Mouse (Mus musculus) ES-Bruce4 (cell line): Measurements from ENCODE around the gene Crebrf. TPM values are rescaled to one million over a fixed set of nuclear protein-coding genes. Genes with fewer than 3 reads are reported as not detected.

Source experiments
- H3K27ac ChIP-seq: 2 replicates; pipeline ENCODE4 v1.5.1; 2012; ENCODE audit warnings: low read length, inconsistent platforms; ENCODE audit not compliant: insufficient read depth
- H3K27me3 ChIP-seq: 2 replicates; pipeline ENCODE4 v1.6.1; 2012; ENCODE audit warnings: mild to moderate bottlenecking, low read length, inconsistent platforms; ENCODE audit not compliant: control insufficient read depth, poor library complexity, insufficient read depth, severe bottlenecking
- H3K36me3 ChIP-seq: 2 replicates; pipeline ENCODE4 v1.6.1; 2012; ENCODE audit warnings: inconsistent platforms, mild to moderate bottlenecking, low read length, moderate library complexity; ENCODE audit not compliant: control insufficient read depth, poor library complexity, insufficient read depth, severe bottlenecking
- H3K4me1 ChIP-seq: one replicate; pipeline ENCODE4 v1.8.1; 2011; ENCODE audit warnings: low read length; ENCODE audit not compliant: control insufficient read depth, insufficient read depth
- H3K4me3 ChIP-seq: 2 replicates; pipeline ENCODE4 v1.5.1; 2011; ENCODE audit warnings: low read depth, mild to moderate bottlenecking, low read length
- H3K9ac ChIP-seq: 2 replicates; pipeline ENCODE4 v1.6.1; 2012; ENCODE audit warnings: low read depth, mild to moderate bottlenecking, inconsistent platforms; ENCODE audit not compliant: poor library complexity, severe bottlenecking
- H3K9me3 ChIP-seq: replicated peaks from 2 replicates; pipeline ENCODE4 v1.6.1; 2012; ENCODE audit warnings: mild to moderate bottlenecking, low read length, inconsistent platforms; ENCODE audit not compliant: control insufficient read depth, poor library complexity, insufficient read depth, severe bottlenecking
- CTCF ChIP-seq: IDR thresholded peaks from one replicate; pipeline ENCODE4 v1.8.1; 2011; ENCODE audit warnings: low read depth, low read length
- EP300 ChIP-seq: IDR thresholded peaks from 2 replicates; pipeline ENCODE4 v1.6.1; 2011; ENCODE audit warnings: low read depth, low read length; ENCODE audit not compliant: insufficient read depth
- POLR2A ChIP-seq: IDR thresholded peaks from one replicate; pipeline ENCODE4 v1.8.1; 2011; ENCODE audit warnings: low read length; ENCODE audit not compliant: insufficient read depth
- polyA plus RNA-seq: library from polyadenylated mRNA; stranded (reverse); fragments of >200 nt; gene quantifications from 2 replicates; pipeline ENCODE4 v1.2.4, GENCODE M21; 2011; ENCODE audit warnings: low read depth; ENCODE audit not compliant: missing spikeins, insufficient read depth, insufficient read length

Gene Crebrf
- polyA plus RNA-seq, 1 experiment: 18.6 TPM

- Histone ChIP-seq H3K4me1 (no peaks in the 10 kb centered on the region), H3K9me3 (no peaks in the 10 kb centered on the region), H3K4me3 (no peak overlapping the region), H3K27me3 (no peaks in the 10 kb centered on the region), H3K27ac (no peak overlapping the region), H3K9ac (no peak overlapping the region), H3K36me3 (no peaks in the 10 kb centered on the region)
- TF ChIP-seq CTCF (no peak), EP300 (no peak), POLR2A (no peak)
These were observed 4.0 kb downstream of the Crebrf start for GRCm38 (mm10) chr17:26719405-26719804.

- no peak for TF ChIP-seq EP300
- no peak for TF ChIP-seq CTCF
- TF ChIP-seq POLR2A: no peak
- no peaks in the 10 kb centered on the region for H3K4me1 ChIP-seq
- no peak overlapping the region for H3K27ac ChIP-seq
- no peaks in the 10 kb centered on the region for H3K36me3 ChIP-seq
- H3K4me3 ChIP-seq: no peak overlapping the region
- no peaks in the 10 kb centered on the region for H3K27me3 ChIP-seq
- no peaks in the 10 kb centered on the region for H3K9me3 ChIP-seq
- no peak overlapping the region for H3K9ac ChIP-seq
These were observed 6.4 kb downstream of the Crebrf start for GRCm38 (mm10) chr17:26721802-26722201.

GRCm38 (mm10) chr17:26724790-26725189, 9.3 kb downstream of the Crebrf start:
- no peaks in the 10 kb centered on the region for H3K36me3 ChIP-seq
- TF ChIP-seq POLR2A (no peak), CTCF (no peak), EP300 (no peak)
- no peak overlapping the region for H3K9ac ChIP-seq
- H3K4me1 ChIP-seq: no peaks in the 10 kb centered on the region
- H3K9me3 ChIP-seq: no peaks in the 10 kb centered on the region
- H3K27me3 ChIP-seq: no peaks in the 10 kb centered on the region
- no peak overlapping the region for H3K4me3 ChIP-seq
- no peak overlapping the region for H3K27ac ChIP-seq

- H3K9me3 ChIP-seq: no peaks in the 10 kb centered on the region
These were observed 11.2 kb downstream of the Crebrf start for GRCm38 (mm10) chr17:26726674-26727073.

GRCm38 (mm10) chr17:26727110-26727755, 11.8 kb downstream of the Crebrf start:
- no peak for TF ChIP-seq POLR2A
- H3K27me3 ChIP-seq: no peaks in the 10 kb centered on the region

More at GRCm38 (mm10) chr17:26726674-26727073, 11.2 kb downstream of the Crebrf start:
- Histone ChIP-seq H3K4me1 (no peaks in the 10 kb centered on the region), H3K27ac (no peak overlapping the region), H3K4me3 (no peak overlapping the region), H3K9ac (no peak overlapping the region), H3K36me3 (no peaks in the 10 kb centered on the region), H3K27me3 (no peaks in the 10 kb centered on the region)
- no peak for TF ChIP-seq POLR2A
- no peak for TF ChIP-seq EP300
- no peak for TF ChIP-seq CTCF

GRCm38 (mm10) chr17:26742581-26742980, 27.1 kb downstream of the Crebrf start:
- Histone ChIP-seq H3K4me1 (no peaks in the 10 kb centered on the region), H3K9me3 (no peaks in the 10 kb centered on the region), H3K36me3 (no peaks in the 10 kb centered on the region), H3K4me3 (no peak overlapping the region), H3K9ac (no peak overlapping the region), H3K27me3 (no peaks in the 10 kb centered on the region), H3K27ac (no peak overlapping the region)
- no peak for TF ChIP-seq CTCF
- TF ChIP-seq POLR2A: no peak
- TF ChIP-seq EP300: no peak

More at GRCm38 (mm10) chr17:26727110-26727755, 11.8 kb downstream of the Crebrf start:
- Histone ChIP-seq H3K4me1 (no peaks in the 10 kb centered on the region), H3K9me3 (no peaks in the 10 kb centered on the region), H3K27ac (no peak overlapping the region), H3K9ac (no peak overlapping the region), H3K36me3 (no peaks in the 10 kb centered on the region), H3K4me3 (no peak overlapping the region)
